Mouse (Mus musculus) stomach, postnatal 0 days (tissue): ENCODE results near the gene Nipal4.

Experiments
- CTCF ChIP-seq: IDR thresholded peaks from 2 replicates; pipeline ENCODE4 v1.5.1; 2016; ENCODE audit warnings: antibody characterized with exemption, low read depth, mild to moderate bottlenecking, moderate library complexity
- EP300 ChIP-seq: optimal IDR thresholded peaks from 2 replicates; pipeline ENCODE3; 2016; ENCODE audit warnings: antibody characterized with exemption

- TF ChIP-seq CTCF (no peak), EP300 (no peak)
These were observed 49.8 kb downstream of the Nipal4 start for GRCm38 (mm10) chr11:46116510-46116909.
